8 mouse cellular contexts compared by ENCODE assay signal in genomic region chr10:39730976-39731735, GRCm38 (mm10). TPM values are rescaled to one million over a fixed set of nuclear protein-coding genes. Genes with fewer than 3 reads are reported as not detected.
DNase-seq lines count a peak whose midpoint lies in the region; ATAC-seq and TF ChIP-seq lines count a peak whose summit lies in the region.

No protein-coding gene starts in this region.

- DNase-seq in 416B (ENCODE audit: low read depth): peak; percentile 89
- DNase-seq in adrenal gland, postnatal 36 days: peak; percentile 96 to 99
- DNase-seq in heart, adult 18-20 months: peak; percentile 91 to 95
- DNase-seq in kidney, adult 9 months: peak; percentile 93
- DNase-seq in limb, embryonic 14.5 days (ENCODE audit: low spot score): peak; percentile 94
- peak; percentile 92 to 94 for DNase-seq in spleen, postnatal 36 days (ENCODE audit: low spot score in 2 of 2)

- no peaks in the 10 kb centered on the region for H3K36me3 ChIP-seq in embryonic facial prominence, embryonic 13.5 days
- no peaks in the 10 kb centered on the region; the same call in 1 of the 2 replicates for H3K36me3 ChIP-seq in limb, embryonic 14.5 days (ENCODE audit: control insufficient read depth, insufficient read depth, low read length)
- H3K36me3 ChIP-seq in midbrain, embryonic 16.5 days (ENCODE audit: control insufficient read depth, insufficient read depth, low read length): no peaks in the 10 kb centered on the region

- peak overlapping the region; percentile 95 for H3K9ac ChIP-seq in embryonic facial prominence, embryonic 13.5 days
- H3K9ac ChIP-seq in limb, embryonic 14.5 days (ENCODE audit: low read depth, low read length, severe bottlenecking): peak overlapping the region; percentile 85
- H3K9ac ChIP-seq in midbrain, embryonic 16.5 days (ENCODE audit: low read depth, low read length): peak overlapping the region; percentile 88

- peak overlapping the region; percentile 88 for H3K4me3 ChIP-seq in embryonic facial prominence, embryonic 13.5 days
- H3K4me3 ChIP-seq in limb, embryonic 14.5 days (replicated peaks; ENCODE audit: low read length): peak overlapping the region; percentile 95
- H3K4me3 ChIP-seq in midbrain, embryonic 16.5 days (ENCODE audit: low read depth, low read length): peak overlapping the region; percentile 84

- TF ChIP-seq POLR2A in limb, embryonic 14.5 days (IDR thresholded peaks at IDR 0.05; ENCODE audit: borderline replicate concordance, extremely low read depth, insufficient read depth, insufficient read length): peak; percentile 42; the same call in 1 of the 2 replicates

- peak overlapping the region; percentile 65 for H3K4me2 ChIP-seq in embryonic facial prominence, embryonic 13.5 days
- peak overlapping the region; percentile 47 for H3K4me2 ChIP-seq in limb, embryonic 14.5 days (replicated peaks; ENCODE audit: low read depth, low read length, severe bottlenecking)
- peak overlapping the region; percentile 56 for H3K4me2 ChIP-seq in midbrain, embryonic 16.5 days (ENCODE audit: low read length)

- no peaks in the 10 kb centered on the region for H3K27me3 ChIP-seq in embryonic facial prominence, embryonic 13.5 days
- no peaks in the 10 kb centered on the region for H3K27me3 ChIP-seq in limb, embryonic 14.5 days (ENCODE audit: control insufficient read depth, insufficient read depth, low read length)
- H3K27me3 ChIP-seq in midbrain, embryonic 16.5 days (ENCODE audit: control insufficient read depth, insufficient read depth, low read depth, low read length): no peaks in the 10 kb centered on the region

- under 1% methylated on average over 40 of the region's 66 CpGs for WGBS in embryonic facial prominence, embryonic 13.5 days
- WGBS in limb, embryonic 14.5 days: under 1% methylated on average over 43 of the region's 66 CpGs
- under 1% methylated on average over 45 of the region's 66 CpGs for WGBS in midbrain, embryonic 16.5 days

- peaks cover 14% of the 10 kb centered on the region for H3K4me1 ChIP-seq in embryonic facial prominence, embryonic 13.5 days
- H3K4me1 ChIP-seq in limb, embryonic 14.5 days (ENCODE audit: control insufficient read depth, insufficient read depth, low read length): peaks cover 11% of the 10 kb centered on the region
- peaks cover 18% of the 10 kb centered on the region for H3K4me1 ChIP-seq in midbrain, embryonic 16.5 days (ENCODE audit: control insufficient read depth, insufficient read depth, low read length)

- H3K27ac ChIP-seq in embryonic facial prominence, embryonic 13.5 days: peak overlapping the region; percentile 99
- peak overlapping the region; percentile 99 for H3K27ac ChIP-seq in limb, embryonic 14.5 days (replicated peaks; ENCODE audit: low read depth, low read length)
- peak overlapping the region; percentile 100 for H3K27ac ChIP-seq in midbrain, embryonic 16.5 days (ENCODE audit: low read length)

- peak; percentile 94 for ATAC-seq in embryonic facial prominence, embryonic 13.5 days (ENCODE audit: insufficient number of reproducible peaks, insufficient read depth, low FRiP score, low TSS enrichment, low read depth)
- peak; percentile 88 for ATAC-seq in limb, embryonic 14.5 days (ENCODE audit: low FRiP score, low read depth)
- ATAC-seq in midbrain, embryonic 16.5 days: peak; percentile 93

- no peaks in the 10 kb centered on the region for H3K9me3 ChIP-seq in embryonic facial prominence, embryonic 13.5 days
- H3K9me3 ChIP-seq in limb, embryonic 14.5 days (ENCODE audit: control insufficient read depth, low read length): 0 out of 2 replicates have a peak, but pooled peaks cover 3% of the 10 kb centered on the region
- H3K9me3 ChIP-seq in midbrain, embryonic 16.5 days (replicated peaks; ENCODE audit: control insufficient read depth, low read length, poor library complexity, severe bottlenecking): no peaks in the 10 kb centered on the region

RNA-seq across cellular contexts. Expression of gene Rev3l, which starts 0.8 kb away (rescaled TPM):
- 10 to 100 TPM; 23.5 to 25.2 TPM for total RNA-seq in adrenal gland, postnatal 36 days (2021)
- polyA plus RNA-seq in embryonic facial prominence, embryonic 13.5 days (2015; fragmentation: Nextera tagmentation; extraction: Ambion mirVana): 21.5 and 23.5 TPM in 2 replicates
- 1 to 10 TPM; 9.6 to 9.9 TPM for total RNA-seq in heart, adult 18-20 months (2021)
- 65.3 and 66.3 TPM in 2 replicates for polyA plus RNA-seq in limb, embryonic 14.5 days (2012; rRNA removed)
- 25.8 and 29.5 TPM in 2 replicates for polyA plus RNA-seq in limb, embryonic 14.5 days (2014; fragmentation: Nextera tagmentation; extraction: Ambion mirVana)
- 41.4 and 43.2 TPM in 2 replicates for polyA plus RNA-seq in midbrain, embryonic 16.5 days (2015; fragmentation: Nextera tagmentation; extraction: Ambion mirVana)

Comparison
In these comparisons a context has a peak if more than half of its experiments do, and no peak if none do; other contexts are left out.
1. Peak in every context shown above with its lines: DNase-seq, ATAC-seq, H3K4me3 ChIP-seq and H3K27ac ChIP-seq.